Mouse (Mus musculus) forebrain, embryonic 13.5 days (tissue): ENCODE measurements at regions not wholly inside any gene's neighbourhood (a gene's known extent, or its start where the extent isn't known, plus 50 kb on each side); places are given as distances from the start of the nearest gene placed in this dataset.
A peak's percentile ranks its signal among the peaks of the same experiment; 100 is the strongest.

Experiments used
- ATAC-seq: fragments of 200-750 bp; cut with Nextera tagmentation; 2 replicates; pipeline ENCODE4 v1.8.0; 2017
- H3K27ac ChIP-seq: fragments of 300-500 bp; sonication (generic); 2 replicates; pipeline ENCODE4 v1.5.1; 2015; ENCODE audit warnings: inconsistent platforms, mild to moderate bottlenecking, moderate library complexity
- H3K27me3 ChIP-seq: fragments of 300-500 bp; sonication (generic); 2 replicates; pipeline ENCODE4 v1.6.1; 2015; ENCODE audit warnings: mild to moderate bottlenecking, inconsistent platforms
- H3K36me3 ChIP-seq: fragments of 300-500 bp; sonication (generic); 2 replicates; pipeline ENCODE4 v1.6.1; 2015; ENCODE audit warnings: mild to moderate bottlenecking, inconsistent platforms; ENCODE audit not compliant: poor library complexity, severe bottlenecking
- H3K4me1 ChIP-seq: fragments of 300-500 bp; sonication (generic); 2 replicates; pipeline ENCODE4 v1.6.1; 2015; ENCODE audit warnings: inconsistent platforms
- H3K4me2 ChIP-seq: fragments of 300-500 bp; sonication (generic); 2 replicates; pipeline ENCODE4 v1.6.1; 2015; ENCODE audit warnings: inconsistent platforms, mild to moderate bottlenecking, moderate library complexity
- H3K4me3 ChIP-seq: fragments of 300-500 bp; sonication (generic); 2 replicates; pipeline ENCODE4 v1.5.1; 2015; ENCODE audit warnings: mild to moderate bottlenecking, inconsistent platforms
- H3K9ac ChIP-seq: fragments of 300-500 bp; sonication (generic); 2 replicates; pipeline ENCODE4 v1.6.1; 2015; ENCODE audit warnings: mild to moderate bottlenecking, inconsistent platforms
- H3K9me3 ChIP-seq: fragments of 300-500 bp; sonication (generic); replicated peaks from 2 replicates; pipeline ENCODE4 v1.6.1; 2016; ENCODE audit warnings: inconsistent platforms
- WGBS: fragments of 180-500 bp; shearing (Covaris S2); methylation state at CpG from one replicate; pipeline ENCODE4 v1.1.7; 2015; 5-methylcytosine and 5-hydroxymethylcytosine counted together

- no peaks in the 10 kb centered on the region for H3K27me3 ChIP-seq
- no peak overlapping the region for H3K27ac ChIP-seq
- no peaks in the 10 kb centered on the region for H3K9me3 ChIP-seq
- no peak overlapping the region for H3K9ac ChIP-seq
- ATAC-seq, result no peak
- no peaks in the 10 kb centered on the region for H3K36me3 ChIP-seq
- 75% methylated on average over 14 of the region's 14 CpGs for WGBS
- H3K4me3 ChIP-seq, result no peak overlapping the region
- no peak overlapping the region for H3K4me2 ChIP-seq
- H3K4me1 ChIP-seq, result peaks cover 5% of the 10 kb centered on the region; the same call in 1 of the 2 replicates
Measured at GRCm38 (mm10) chr12:36831307-36831997, 276.9 kb upstream of the Meox2 start.

GRCm38 (mm10) chr12:36842957-36843356 is 265.4 kb upstream of the Meox2 start:
- Histone ChIP-seq H3K4me1 (no peaks in the 10 kb centered on the region), H3K27ac (no peak overlapping the region), H3K4me3 (no peak overlapping the region), H3K9me3 (no peaks in the 10 kb centered on the region), H3K9ac (no peak overlapping the region), H3K27me3 (no peaks in the 10 kb centered on the region), H3K36me3 (no peaks in the 10 kb centered on the region), H3K4me2 (no peak overlapping the region)
- no peak for ATAC-seq
- 98% methylated on average over 1 of the region's 1 CpGs for WGBS

GRCm38 (mm10) chr12:36845130-36845529 is 263.2 kb upstream of the Meox2 start:
- H3K4me2 ChIP-seq, result no peak overlapping the region
- H3K27me3 ChIP-seq, result no peaks in the 10 kb centered on the region
- no peak overlapping the region for H3K27ac ChIP-seq
- no peak overlapping the region for H3K9ac ChIP-seq
- H3K4me3 ChIP-seq, result no peak overlapping the region
- H3K9me3 ChIP-seq, result no peaks in the 10 kb centered on the region
- H3K36me3 ChIP-seq, result no peaks in the 10 kb centered on the region
- ATAC-seq, result no peak
- H3K4me1 ChIP-seq, result no peaks in the 10 kb centered on the region

GRCm38 (mm10) chr12:36849086-36849485 is 259.3 kb upstream of the Meox2 start:
- Histone ChIP-seq H3K27me3 (no peaks in the 10 kb centered on the region), H3K4me3 (no peak overlapping the region), H3K9ac (no peak overlapping the region), H3K9me3 (no peaks in the 10 kb centered on the region), H3K27ac (no peak overlapping the region), H3K4me2 (no peak overlapping the region), H3K4me1 (no peaks in the 10 kb centered on the region), H3K36me3 (no peaks in the 10 kb centered on the region)
- WGBS, result 97% methylated on average over 2 of the region's 2 CpGs
- no peak for ATAC-seq

GRCm38 (mm10) chr12:36863113-36863512 is 245.2 kb upstream of the Meox2 start:
- Histone ChIP-seq H3K36me3 (no peaks in the 10 kb centered on the region), H3K9me3 (no peaks in the 10 kb centered on the region), H3K4me1 (no peaks in the 10 kb centered on the region), H3K27ac (no peak overlapping the region), H3K4me3 (no peak overlapping the region), H3K4me2 (no peak overlapping the region), H3K9ac (no peak overlapping the region), H3K27me3 (no peaks in the 10 kb centered on the region)
- 86% methylated on average over 7 of the region's 7 CpGs for WGBS
- no peak for ATAC-seq

- no peaks in the 10 kb centered on the region for H3K36me3 ChIP-seq
- no peaks in the 10 kb centered on the region for H3K27me3 ChIP-seq
- H3K9ac ChIP-seq, result no peak overlapping the region
- no peaks in the 10 kb centered on the region for H3K4me1 ChIP-seq
- no peak overlapping the region for H3K4me2 ChIP-seq
- WGBS, result 86% methylated on average over 1 of the region's 1 CpGs
- no peak for ATAC-seq
- H3K27ac ChIP-seq, result no peak overlapping the region
- H3K9me3 ChIP-seq, result no peaks in the 10 kb centered on the region
- H3K4me3 ChIP-seq, result no peak overlapping the region
Measured at GRCm38 (mm10) chr12:36880724-36881123, 227.6 kb upstream of the Meox2 start.

GRCm38 (mm10) chr12:36913364-36913763 is 195.0 kb upstream of the Meox2 start:
- Histone ChIP-seq H3K9me3 (no peaks in the 10 kb centered on the region), H3K27me3 (no peaks in the 10 kb centered on the region), H3K4me1 (peaks cover 7% of the 10 kb centered on the region), H3K4me3 (no peak overlapping the region), H3K4me2 (no peak overlapping the region), H3K9ac (no peak overlapping the region), H3K36me3 (no peaks in the 10 kb centered on the region), H3K27ac (no peak overlapping the region)
- peak; percentile 77; the same call in 1 of the 2 replicates for ATAC-seq

- H3K4me2 ChIP-seq, result no peak overlapping the region
- no peak for ATAC-seq
- 54% methylated on average over 1 of the region's 1 CpGs for WGBS
Measured at GRCm38 (mm10) chr12:36917576-36918106, 190.7 kb upstream of the Meox2 start.

GRCm38 (mm10) chr12:36918294-36918876 is 190.0 kb upstream of the Meox2 start:
- H3K4me2 ChIP-seq, result no peak overlapping the region
- no peaks in the 10 kb centered on the region for H3K27me3 ChIP-seq
- no peaks in the 10 kb centered on the region for H3K36me3 ChIP-seq
- 26% methylated on average over 5 of the region's 5 CpGs for WGBS
- ATAC-seq, result peak; percentile 78; the same call in 1 of the 2 replicates
- H3K9ac ChIP-seq, result no peak overlapping the region
- no peak overlapping the region for H3K4me3 ChIP-seq
- H3K27ac ChIP-seq, result no peak overlapping the region
- no peaks in the 10 kb centered on the region for H3K9me3 ChIP-seq
- peaks cover 5% of the 10 kb centered on the region for H3K4me1 ChIP-seq

More at GRCm38 (mm10) chr12:36917576-36918106, 190.7 kb upstream of the Meox2 start:
- Histone ChIP-seq H3K4me3 (no peak overlapping the region), H3K36me3 (no peaks in the 10 kb centered on the region), H3K27ac (no peak overlapping the region), H3K4me1 (peaks cover 8% of the 10 kb centered on the region), H3K9me3 (no peaks in the 10 kb centered on the region), H3K9ac (no peak overlapping the region), H3K27me3 (no peaks in the 10 kb centered on the region)

GRCm38 (mm10) chr12:36923558-36923957 is 184.8 kb upstream of the Meox2 start:
- ATAC-seq, result no peak
- Histone ChIP-seq H3K9ac (no peak overlapping the region), H3K36me3 (no peaks in the 10 kb centered on the region), H3K4me1 (no peaks in the 10 kb centered on the region), H3K9me3 (no peaks in the 10 kb centered on the region), H3K27me3 (no peaks in the 10 kb centered on the region), H3K4me3 (no peak overlapping the region), H3K4me2 (no peak overlapping the region), H3K27ac (no peak overlapping the region)
- 85% methylated on average over 2 of the region's 2 CpGs for WGBS

GRCm38 (mm10) chr12:36926225-36926624 is 182.1 kb upstream of the Meox2 start:
- no peaks in the 10 kb centered on the region for H3K9me3 ChIP-seq
- no peak overlapping the region for H3K9ac ChIP-seq
- H3K4me2 ChIP-seq, result no peak overlapping the region
- H3K4me1 ChIP-seq, result no peaks in the 10 kb centered on the region
- no peak for ATAC-seq
- H3K27ac ChIP-seq, result no peak overlapping the region
- WGBS, result 79% methylated on average over 4 of the region's 4 CpGs
- H3K4me3 ChIP-seq, result no peak overlapping the region
- no peaks in the 10 kb centered on the region for H3K36me3 ChIP-seq
- no peaks in the 10 kb centered on the region for H3K27me3 ChIP-seq

- peak; percentile 69; the same call in 1 of the 2 replicates for ATAC-seq
Measured at GRCm38 (mm10) chr12:36933118-36933610, 175.2 kb upstream of the Meox2 start.

More at GRCm38 (mm10) chr12:36933118-36933610, 175.2 kb upstream of the Meox2 start:
- Histone ChIP-seq H3K9me3 (no peaks in the 10 kb centered on the region), H3K27ac (no peak overlapping the region), H3K36me3 (no peaks in the 10 kb centered on the region), H3K4me3 (no peak overlapping the region), H3K9ac (no peak overlapping the region), H3K27me3 (no peaks in the 10 kb centered on the region), H3K4me1 (no peaks in the 10 kb centered on the region), H3K4me2 (no peak overlapping the region)
- WGBS, result 6% methylated on average over 6 of the region's 6 CpGs
